Mouse (Mus musculus) cerebellum, postnatal 36 days (tissue): Measurements from ENCODE around the gene Tlk2.

Experiments
- DNase-seq, 2 experiments: peaks; one replicate each; pipeline ENCODE4 v3.0.0; 2021 to 2022; ENCODE audit warnings: mixed read lengths in 2 of 2

The Tlk2 gene

DNA sequence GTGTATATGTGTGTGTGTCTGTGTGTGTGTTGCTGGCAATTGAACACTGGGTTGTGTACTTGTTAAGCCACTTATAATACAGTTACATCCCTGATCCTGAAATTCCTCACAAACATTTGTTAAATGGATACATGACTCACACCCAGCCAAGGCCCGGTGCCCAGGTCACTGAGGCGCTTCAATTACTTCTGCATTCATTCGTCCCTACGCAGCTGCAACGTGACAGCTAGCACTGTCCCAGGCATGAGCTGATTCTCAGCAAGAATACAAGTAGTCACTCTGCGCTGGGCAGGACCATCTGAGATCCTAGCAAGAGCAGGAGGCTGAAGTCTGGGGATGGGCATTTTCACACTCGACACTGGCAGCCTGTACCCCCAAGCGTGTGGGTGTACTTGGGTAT is 136.7 kb downstream of the Tlk2 start:
- DNase-seq: no peak

DNA sequence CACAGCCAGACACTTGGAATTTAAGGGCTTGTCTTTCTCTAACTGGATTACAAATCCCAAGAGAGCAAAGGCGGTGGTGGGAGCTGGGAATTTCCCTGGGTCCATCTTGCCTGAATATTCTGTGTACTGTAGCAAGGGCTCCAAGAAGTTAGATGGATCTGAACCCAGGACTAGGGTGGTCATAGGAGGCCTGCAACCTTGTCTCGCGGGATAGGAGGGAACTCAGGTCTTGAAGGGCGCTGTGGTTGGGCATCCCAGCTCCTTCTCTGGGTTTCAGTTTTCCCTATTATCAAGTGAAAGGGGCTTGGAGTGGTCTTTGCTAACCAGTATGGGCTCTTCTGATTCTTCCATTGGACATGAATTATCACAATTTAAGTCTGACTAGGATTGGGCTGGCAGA is 137.5 kb downstream of the Tlk2 start:
- no peak for DNase-seq

GRCm38 (mm10) chr11:105317769-105318168 is 139.2 kb downstream of the Tlk2 start:
- DNase-seq: no peak

- DNase-seq: no peak
Observed at GRCm38 (mm10) chr11:105321090-105321489, 142.5 kb downstream of the Tlk2 start.

- DNase-seq: no peak
Observed at GRCm38 (mm10) chr11:105323530-105323929, 144.9 kb downstream of the Tlk2 start.

DNA sequence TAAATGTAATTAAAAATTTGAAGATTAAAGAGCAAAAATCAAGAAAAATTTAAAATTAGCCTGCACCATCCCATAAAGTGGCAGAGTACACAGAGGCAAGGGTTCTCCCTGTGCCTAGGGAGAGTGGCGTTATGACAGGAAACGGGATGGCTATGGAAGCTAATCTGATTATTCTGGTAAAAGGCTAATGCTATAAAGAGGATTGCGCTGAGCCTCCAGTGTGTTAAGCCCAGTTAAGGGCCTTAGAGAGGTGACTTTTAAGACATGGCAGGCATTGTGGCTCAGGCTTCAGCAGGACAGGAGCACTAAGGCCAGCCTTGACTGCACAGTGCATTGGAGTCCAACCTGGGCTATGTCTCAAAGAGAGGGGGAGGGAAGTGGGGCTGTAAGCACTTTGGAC is 148.5 kb downstream of the Tlk2 start:
- DNase-seq: no peak

DNA sequence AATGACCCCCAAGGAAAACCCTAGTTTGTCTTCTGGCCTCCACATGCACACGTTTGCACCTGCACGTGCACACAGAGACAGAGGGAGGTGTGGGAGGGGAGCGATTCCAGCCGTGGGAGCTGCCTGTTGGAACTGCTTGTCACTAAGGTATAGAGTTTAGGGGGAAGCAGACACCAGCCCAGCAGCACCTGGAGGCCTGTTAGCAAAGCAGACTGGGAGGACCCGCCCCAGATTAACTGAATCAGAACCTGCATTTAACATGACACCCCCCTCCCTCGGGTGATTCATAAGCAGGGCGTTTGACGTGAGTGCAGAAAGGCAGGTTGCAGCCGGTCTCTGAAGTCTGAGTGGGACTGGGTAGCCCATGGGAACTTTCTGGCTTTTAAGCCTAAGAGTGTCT is 151.4 kb downstream of the Tlk2 start:
- DNase-seq: no peak

GRCm38 (mm10) chr11:105331129-105331528 is 152.5 kb downstream of the Tlk2 start:
- no peak for DNase-seq

DNA sequence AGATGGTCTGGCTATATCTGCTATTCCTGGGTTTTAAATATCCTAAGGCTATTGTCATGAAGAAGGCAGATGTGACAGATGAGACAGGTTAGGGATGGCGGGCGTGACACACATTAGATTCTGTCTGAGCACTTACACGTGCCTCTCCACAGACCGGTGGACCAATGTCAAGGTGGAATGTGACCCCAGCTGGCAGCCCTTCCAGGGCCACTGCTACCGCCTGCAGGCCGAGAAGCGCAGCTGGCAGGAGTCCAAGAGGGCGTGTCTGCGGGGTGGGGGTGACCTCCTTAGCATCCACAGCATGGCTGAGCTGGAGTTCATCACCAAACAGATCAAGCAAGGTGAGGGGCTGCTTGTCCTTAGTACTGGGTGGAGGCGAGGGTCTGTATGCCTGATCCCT is 153.1 kb downstream of the Tlk2 start:
- DNase-seq: peak in 1 of 2 experiments; percentile 44

GRCm38 (mm10) chr11:105332468-105332867 is 153.9 kb downstream of the Tlk2 start:
- DNase-seq: peak; percentile 73 to 77
